Mouse (Mus musculus) forebrain, embryonic 11.5 days (tissue): ENCODE measurements at regions not wholly inside any gene's neighbourhood (a gene's known extent, or its start where the extent isn't known, plus 50 kb on each side); places are given as distances from the start of the nearest gene placed in this dataset.
"Not testable (repeated sequence)": the region's sequence is repeated elsewhere in the genome, so short reads cannot be mapped to it uniquely, and the experiment has no call there.

Experiments used
- ATAC-seq: fragments of 200-750 bp; cut with Nextera tagmentation; replicated peaks from 2 replicates; pipeline ENCODE4 v1.8.0; 2017; ENCODE audit warnings: moderate TSS enrichment; ENCODE audit not compliant: low FRiP score
- DNase-seq: peaks from one replicate; pipeline ENCODE4 v3.0.0-alpha.2; 2017; ENCODE audit warnings: low spot score
- H3K27ac ChIP-seq: fragments of 300-500 bp; sonication (generic); 2 replicates; pipeline ENCODE4 v1.5.1; 2014; ENCODE audit warnings: low read depth, low read length
- H3K27me3 ChIP-seq: fragments of 300-500 bp; sonication (generic); 2 replicates; pipeline ENCODE4 v1.6.1; 2014; ENCODE audit warnings: mild to moderate bottlenecking, low read length, mixed read lengths; ENCODE audit not compliant: control insufficient read depth, insufficient read depth
- H3K36me3 ChIP-seq: fragments of 300-500 bp; sonication (generic); 2 replicates; pipeline ENCODE4 v1.6.1; 2014; ENCODE audit warnings: mild to moderate bottlenecking, low read length, moderate library complexity, mixed read lengths; ENCODE audit not compliant: control insufficient read depth, insufficient read depth
- H3K4me1 ChIP-seq: fragments of 300-500 bp; sonication (generic); replicated peaks from 2 replicates; pipeline ENCODE4 v1.6.1; 2014; ENCODE audit warnings: low read length, mixed read lengths; ENCODE audit not compliant: control insufficient read depth, insufficient read depth
- H3K4me2 ChIP-seq: fragments of 300-500 bp; sonication (generic); 2 replicates; pipeline ENCODE4 v1.6.1; 2014; ENCODE audit warnings: low read depth, mild to moderate bottlenecking, low read length, moderate library complexity, mixed read lengths; ENCODE audit not compliant: severe bottlenecking
- H3K4me3 ChIP-seq: fragments of 300-500 bp; sonication (generic); 2 replicates; pipeline ENCODE4 v1.5.1; 2014; ENCODE audit warnings: low read depth, low read length
- H3K9ac ChIP-seq: fragments of 300-500 bp; sonication (generic); 2 replicates; pipeline ENCODE4 v1.6.1; 2014; ENCODE audit warnings: low read length
- H3K9me3 ChIP-seq: fragments of 300-500 bp; sonication (generic); 2 replicates; pipeline ENCODE4 v1.6.1; 2016; ENCODE audit warnings: low read length, mixed read lengths; ENCODE audit not compliant: control insufficient read depth
- WGBS: fragments of 180-500 bp; shearing (Covaris S2); extraction: QIAGEN DNeasy Blood & Tissue Kit; methylation state at CpG from one replicate; pipeline ENCODE4 v1.1.7; 2014; 5-methylcytosine and 5-hydroxymethylcytosine counted together

GRCm38 (mm10) chr8:99763012-99763411 lies 346.7 kb upstream of the Cdh8 start:
- no peak overlapping the region for H3K27ac ChIP-seq
- H3K4me2 ChIP-seq, result no peak overlapping the region
- H3K4me3 ChIP-seq, result no peak overlapping the region
- no peaks in the 10 kb centered on the region for H3K36me3 ChIP-seq
- no peak for ATAC-seq
- H3K9ac ChIP-seq, result no peak overlapping the region
- no peaks in the 10 kb centered on the region for H3K9me3 ChIP-seq
- DNase-seq, result no peak
- no peaks in the 10 kb centered on the region for H3K27me3 ChIP-seq
- no peaks in the 10 kb centered on the region for H3K4me1 ChIP-seq

GRCm38 (mm10) chr8:99736190-99736589 lies 319.9 kb upstream of the Cdh8 start:
- Histone ChIP-seq H3K9me3 (no peaks in the 10 kb centered on the region), H3K4me1 (no peaks in the 10 kb centered on the region), H3K4me3 (no peak overlapping the region), H3K27ac (no peak overlapping the region), H3K27me3 (no peaks in the 10 kb centered on the region), H3K36me3 (no peaks in the 10 kb centered on the region), H3K4me2 (no peak overlapping the region), H3K9ac (no peak overlapping the region)
- ATAC-seq, result no peak
- no peak for DNase-seq
- WGBS, result 86% methylated on average over 2 of the region's 2 CpGs

GRCm38 (mm10) chr8:99724626-99725218 lies 308.5 kb upstream of the Cdh8 start:
- Histone ChIP-seq H3K36me3 (no peaks in the 10 kb centered on the region), H3K4me1 (no peaks in the 10 kb centered on the region), H3K27me3 (no peaks in the 10 kb centered on the region), H3K4me2 (no peak overlapping the region), H3K9me3 (no peaks in the 10 kb centered on the region), H3K27ac (no peak overlapping the region), H3K9ac (no peak overlapping the region), H3K4me3 (no peak overlapping the region)
- 80% methylated on average over 5 of the region's 5 CpGs for WGBS
- peak; percentile 50 for DNase-seq
- ATAC-seq, result peak; percentile 39; the same call in 1 of the 2 replicates

- no peak overlapping the region for H3K9ac ChIP-seq
- ATAC-seq (no peak), DNase-seq (no peak)
- no peaks in the 10 kb centered on the region for H3K4me1 ChIP-seq
- H3K36me3 ChIP-seq, result no peaks in the 10 kb centered on the region
- no peak overlapping the region for H3K27ac ChIP-seq
- no peak overlapping the region for H3K4me2 ChIP-seq
- H3K9me3 ChIP-seq, result no peaks in the 10 kb centered on the region
- H3K27me3 ChIP-seq, result no peaks in the 10 kb centered on the region
- no peak overlapping the region for H3K4me3 ChIP-seq
These were observed 302.7 kb upstream of the Cdh8 start for GRCm38 (mm10) chr8:99718927-99719326.

GRCm38 (mm10) chr8:99681673-99682072 lies 265.4 kb upstream of the Cdh8 start:
- ATAC-seq (no peak), DNase-seq (no peak)
- Histone ChIP-seq H3K27ac (no peak overlapping the region), H3K9me3 (no peaks in the 10 kb centered on the region), H3K4me3 (no peak overlapping the region), H3K27me3 (no peaks in the 10 kb centered on the region), H3K9ac (no peak overlapping the region), H3K4me2 (no peak overlapping the region), H3K4me1 (no peaks in the 10 kb centered on the region), H3K36me3 (no peaks in the 10 kb centered on the region)
- WGBS, result 79% methylated on average over 3 of the region's 3 CpGs

- H3K36me3 ChIP-seq, H3K27ac ChIP-seq, H3K9me3 ChIP-seq, H3K4me3 ChIP-seq, H3K9ac ChIP-seq, DNase-seq, H3K4me1 ChIP-seq, H3K4me2 ChIP-seq, H3K27me3 ChIP-seq: not testable (repeated sequence)
- ATAC-seq, result peak; percentile 84
- 24% methylated on average over 6 of the region's 6 CpGs for WGBS
These were observed 263.1 kb upstream of the Cdh8 start for GRCm38 (mm10) chr8:99679253-99679899.

GRCm38 (mm10) chr8:99667693-99668092 lies 251.4 kb upstream of the Cdh8 start:
- not testable (repeated sequence) for DNase-seq, H3K27me3 ChIP-seq, H3K4me1 ChIP-seq, H3K9ac ChIP-seq, H3K9me3 ChIP-seq, H3K36me3 ChIP-seq, H3K27ac ChIP-seq, H3K4me2 ChIP-seq, H3K4me3 ChIP-seq
- ATAC-seq, result peak; percentile 63; the same call in 1 of the 2 replicates
- 40% methylated on average over 1 of the region's 1 CpGs for WGBS

- 84% methylated on average over 2 of the region's 2 CpGs for WGBS
These were observed 235.0 kb upstream of the Cdh8 start for GRCm38 (mm10) chr8:99651302-99651621.

GRCm38 (mm10) chr8:99650587-99651301 lies 234.5 kb upstream of the Cdh8 start:
- Histone ChIP-seq H3K27ac (no peak overlapping the region), H3K9ac (no peak overlapping the region), H3K9me3 (no peaks in the 10 kb centered on the region), H3K36me3 (no peaks in the 10 kb centered on the region), H3K27me3 (no peaks in the 10 kb centered on the region), H3K4me1 (no peaks in the 10 kb centered on the region), H3K4me2 (no peak overlapping the region), H3K4me3 (no peak overlapping the region)
- DNase-seq, result no peak
- 82% methylated on average over 9 of the region's 9 CpGs for WGBS
- no peak for ATAC-seq

More at GRCm38 (mm10) chr8:99651302-99651621, 235.0 kb upstream of the Cdh8 start:
- DNase-seq, result no peak
- no peak overlapping the region for H3K4me2 ChIP-seq
- no peak overlapping the region for H3K4me3 ChIP-seq
- H3K27ac ChIP-seq, result no peak overlapping the region
- H3K9me3 ChIP-seq, result no peaks in the 10 kb centered on the region
- H3K27me3 ChIP-seq, result no peaks in the 10 kb centered on the region
- no peak for ATAC-seq
- no peak overlapping the region for H3K9ac ChIP-seq
- H3K36me3 ChIP-seq, result no peaks in the 10 kb centered on the region
- no peaks in the 10 kb centered on the region for H3K4me1 ChIP-seq
